Mouse (Mus musculus) kidney, postnatal 36 days (tissue): ENCODE results near the gene Gale.
A peak's percentile ranks its signal among the peaks of the same experiment; 100 is the strongest.
"Not testable (repeated sequence)": the region's sequence is repeated elsewhere in the genome, so short reads cannot be mapped to it uniquely, and the experiment has no call there.

ENCODE experiments used
- DNase-seq, 2 experiments: peaks; one replicate each; pipeline ENCODE4 v3.0.0; 2021 to 2022; ENCODE audit warnings: mixed read lengths in 2 of 2

Gale gene

GRCm38 (mm10) chr4:135971805-135972555, 8.5 kb downstream of the Gale start:
- DNase-seq: no peak

DNA sequence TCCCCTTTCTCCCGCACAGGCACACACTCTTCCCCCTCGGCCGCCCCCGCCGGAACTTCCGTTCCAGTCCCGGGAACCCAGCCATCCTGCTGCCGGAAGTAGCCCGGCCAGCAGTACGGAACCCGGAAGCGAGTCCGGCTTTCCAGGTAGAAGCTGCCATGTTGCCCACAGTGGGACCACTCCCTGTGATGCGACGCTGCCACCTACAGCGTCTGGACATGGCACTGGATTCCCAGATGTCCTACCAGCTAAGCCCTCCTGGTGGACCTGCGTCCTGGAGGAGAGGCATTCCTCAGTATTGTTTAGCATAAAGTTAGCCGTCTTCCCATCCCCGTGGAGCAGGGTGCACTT, 9.0 kb downstream of the Gale start, which contains the start of gene Lypla2:
Gene Lypla2, minus strand, starts transcription at position 71 of the 351 bp plus-strand sequence.
- DNase-seq: peak; percentile 92 to 94

DNA sequence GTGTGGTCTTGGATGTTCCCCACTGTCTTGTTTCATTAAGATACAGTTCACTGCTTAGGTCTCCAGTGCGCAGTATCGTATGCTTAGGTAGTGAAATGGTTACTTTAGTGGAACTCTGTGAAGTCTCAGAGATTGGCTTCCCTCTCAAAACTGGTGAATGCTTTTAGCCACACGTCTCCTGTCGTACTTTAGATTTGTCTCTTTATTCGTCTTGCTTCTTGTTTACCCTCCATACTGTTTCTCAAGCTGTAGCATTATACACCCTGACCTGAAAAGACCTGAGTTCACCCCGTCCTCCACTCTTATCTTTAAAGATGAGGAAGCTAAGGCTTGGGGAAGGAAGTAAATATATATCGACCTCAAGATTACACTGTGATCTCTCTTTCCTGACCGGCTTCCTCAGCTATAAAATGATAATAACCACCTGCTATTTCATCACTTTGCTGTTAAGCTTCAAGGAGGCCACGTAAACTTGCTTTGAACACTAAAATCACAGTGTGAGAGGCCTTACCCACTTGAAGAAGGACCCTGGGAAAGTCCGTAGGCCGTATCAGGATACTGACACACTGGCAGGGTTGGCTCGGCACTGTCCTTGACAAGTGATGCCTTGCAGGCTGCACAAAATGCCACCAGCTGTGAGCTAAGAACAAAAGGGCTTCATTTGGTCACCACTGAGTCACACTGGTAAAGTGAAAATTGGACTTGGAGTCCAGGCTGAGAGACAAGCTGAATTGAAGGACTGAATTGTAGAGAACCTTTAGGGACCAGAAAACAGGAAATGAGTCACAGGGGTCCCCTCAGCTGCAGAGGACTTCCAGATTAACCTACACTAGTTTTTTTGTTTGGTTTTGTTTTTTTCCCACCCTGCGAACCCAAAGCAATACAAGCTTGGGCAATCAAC, 9.6 kb downstream of the Gale start:
- no peak for DNase-seq

DNA sequence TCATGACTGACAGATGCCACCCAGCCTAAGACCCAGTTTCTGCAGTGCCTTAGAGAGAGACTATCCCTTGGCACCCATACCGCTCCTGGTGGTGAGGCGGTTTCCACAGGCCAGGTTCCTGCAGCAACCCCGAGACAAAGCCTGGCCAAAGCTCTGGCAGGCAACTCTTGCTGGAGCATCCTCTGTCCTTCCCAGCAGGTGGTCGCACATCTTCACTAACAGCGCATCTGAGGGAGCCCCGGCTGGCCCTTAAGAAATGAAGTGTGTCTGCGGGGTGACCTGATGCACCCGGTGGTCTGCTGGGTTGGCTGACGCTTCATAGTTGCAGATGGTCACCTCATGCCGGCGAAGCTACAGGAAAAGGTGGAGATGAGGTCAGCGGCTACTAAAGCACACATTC, 12.6 kb downstream of the Gale start:
- no peak for DNase-seq

DNA sequence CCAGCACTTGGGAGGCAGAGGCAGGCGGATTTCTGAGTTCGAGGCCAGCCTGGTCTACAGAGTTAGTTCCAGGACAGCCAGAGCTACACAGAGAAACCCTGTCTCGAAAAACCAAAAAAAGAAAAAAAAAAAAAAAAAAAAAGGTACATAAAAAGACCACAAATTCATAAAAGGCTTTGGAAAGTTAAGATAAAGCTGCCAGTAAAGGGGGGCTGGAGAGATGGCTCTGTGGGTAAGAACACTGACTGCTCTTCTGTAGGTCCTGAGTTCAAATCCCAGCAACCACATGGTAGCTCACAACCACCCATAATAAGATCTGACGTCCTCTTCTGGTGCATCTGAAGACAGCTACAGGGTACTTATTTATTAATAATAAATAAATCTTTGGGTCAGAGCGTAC, 16.7 kb downstream of the Gale start:
- DNase-seq: not testable (repeated sequence)

DNA sequence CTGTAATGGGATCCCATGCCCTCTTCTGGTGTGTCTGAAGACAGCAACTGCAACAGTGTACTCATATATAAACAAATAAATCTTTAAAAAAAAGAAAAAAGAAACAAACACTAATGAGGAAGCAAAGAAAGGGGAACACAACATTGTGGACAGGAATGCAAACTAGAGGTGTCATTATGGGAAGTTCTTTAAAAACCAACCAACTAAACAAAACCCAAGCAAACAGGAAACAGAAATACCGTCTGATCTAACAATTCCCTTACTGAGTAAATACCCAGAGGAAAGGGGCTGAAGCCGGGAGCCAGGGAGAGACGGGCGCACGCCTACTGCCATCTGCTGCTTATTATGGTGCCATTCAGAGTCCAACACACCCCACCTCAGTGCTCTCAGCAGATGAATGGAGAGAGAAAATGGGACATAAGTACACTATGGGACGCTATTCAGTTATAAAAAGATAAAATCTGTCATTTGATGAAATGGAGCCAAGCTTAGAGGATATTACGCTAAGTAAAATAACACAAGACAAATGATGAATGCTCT, 18.1 kb downstream of the Gale start:
- DNase-seq: no peak

GRCm38 (mm10) chr4:135984556-135984955, 21.0 kb downstream of the Gale start:
- DNase-seq: no peak

DNA sequence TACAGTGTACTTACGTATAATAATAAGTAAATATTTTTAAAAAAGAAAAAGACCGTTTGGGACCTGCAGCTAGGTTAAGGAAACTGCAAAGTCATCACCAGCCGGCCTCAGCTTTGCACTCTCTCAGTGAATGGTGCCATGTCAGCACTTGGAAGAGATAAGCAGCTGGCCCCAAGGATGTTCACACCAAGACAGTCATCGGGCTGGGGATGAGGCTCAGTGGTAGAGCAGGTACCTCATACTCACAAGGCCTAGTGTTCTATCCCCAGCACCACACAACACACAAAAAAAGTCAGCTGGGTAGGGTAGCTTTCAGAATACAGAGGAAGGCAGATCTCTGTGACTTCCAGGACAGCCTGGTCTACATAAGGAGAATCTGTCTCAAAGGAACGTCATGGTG, 21.7 kb downstream of the Gale start:
- DNase-seq: no peak

DNA sequence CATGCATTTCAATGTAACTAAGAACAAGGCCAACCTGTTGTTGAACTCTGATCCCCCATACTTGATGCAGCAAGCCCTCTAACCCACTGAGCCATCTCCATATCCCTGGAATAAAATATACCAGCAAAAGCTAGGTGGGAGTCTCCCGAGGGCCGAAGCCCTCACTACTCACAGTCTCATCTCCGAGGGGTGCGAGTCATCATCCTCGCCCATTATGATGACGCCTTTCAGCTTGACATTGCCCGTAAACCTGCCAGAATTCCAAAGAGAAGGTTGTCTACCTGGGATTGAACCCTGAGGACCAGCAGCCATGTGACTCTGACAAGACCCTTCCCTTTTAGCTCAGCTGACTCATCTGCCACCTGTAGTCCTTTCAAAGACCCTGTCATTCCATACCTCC, 22.2 kb downstream of the Gale start:
- no peak for DNase-seq

- no peak for DNase-seq
Measured at GRCm38 (mm10) chr4:135986301-135986942, 22.9 kb downstream of the Gale start.

DNA sequence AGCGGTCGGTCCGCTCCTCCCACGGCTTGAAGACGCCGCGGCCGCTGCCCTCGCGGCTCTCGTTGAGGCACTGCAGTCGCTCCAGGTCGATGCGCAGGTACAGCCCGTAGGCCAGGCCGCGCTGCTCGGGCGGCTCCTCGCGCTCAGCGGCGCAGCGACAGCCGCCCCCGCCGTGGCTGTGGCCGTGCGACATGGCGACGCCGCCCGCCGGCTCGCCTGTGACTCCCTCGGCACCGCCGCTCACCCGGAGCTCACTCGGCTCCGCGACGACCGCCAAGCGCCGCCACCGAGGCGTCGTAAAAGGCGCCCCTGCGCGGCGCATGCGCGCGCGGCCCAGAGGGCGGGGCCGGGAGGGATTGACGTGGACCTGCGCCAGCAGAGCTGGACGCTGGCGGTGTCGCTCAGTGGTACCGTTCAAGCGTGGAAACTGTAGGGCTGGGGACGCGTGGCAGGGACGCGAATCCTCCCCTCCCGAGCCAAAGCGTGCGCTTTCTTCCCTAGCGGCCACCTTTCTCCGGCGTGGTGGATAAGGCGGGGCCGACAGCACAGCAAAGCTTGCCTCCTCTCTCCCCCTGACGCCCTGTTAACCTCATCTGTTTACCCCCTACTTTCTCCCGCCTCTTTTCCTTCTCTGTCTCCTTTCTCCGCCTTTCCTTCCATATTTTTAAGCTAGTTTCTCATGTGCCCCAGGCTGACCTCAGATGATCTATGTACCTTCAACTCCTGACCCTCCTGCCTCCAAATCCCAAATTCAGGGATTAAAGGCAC, 23.6 kb downstream of the Gale start, which contains the start of gene Pithd1:
Gene Pithd1, minus strand, starts transcription at position 322 of the 768 bp plus-strand sequence.
- peak; percentile 92 to 94 for DNase-seq

- no peak for DNase-seq
Measured at GRCm38 (mm10) chr4:135987714-135988113, 24.2 kb downstream of the Gale start.

DNA sequence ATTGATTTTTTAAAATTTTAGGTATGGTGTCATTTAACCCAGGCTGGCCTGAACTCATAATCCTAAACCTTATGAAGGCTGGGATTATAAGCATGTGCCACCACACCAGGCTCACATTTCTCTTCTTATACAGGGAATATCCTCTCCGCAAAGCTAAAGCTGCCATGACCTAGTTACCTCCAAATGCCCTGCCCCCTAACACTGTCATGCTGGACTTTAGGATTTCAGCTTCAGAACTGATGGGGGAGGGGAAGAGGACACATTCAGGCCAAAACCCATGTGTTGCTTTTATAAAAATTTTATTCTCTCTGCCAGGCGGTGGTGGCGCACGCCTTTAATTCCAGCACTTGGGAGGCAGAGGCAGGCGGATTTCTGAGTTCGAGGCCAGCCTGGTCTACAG, 30.4 kb downstream of the Gale start:
- DNase-seq: no peak

DNA sequence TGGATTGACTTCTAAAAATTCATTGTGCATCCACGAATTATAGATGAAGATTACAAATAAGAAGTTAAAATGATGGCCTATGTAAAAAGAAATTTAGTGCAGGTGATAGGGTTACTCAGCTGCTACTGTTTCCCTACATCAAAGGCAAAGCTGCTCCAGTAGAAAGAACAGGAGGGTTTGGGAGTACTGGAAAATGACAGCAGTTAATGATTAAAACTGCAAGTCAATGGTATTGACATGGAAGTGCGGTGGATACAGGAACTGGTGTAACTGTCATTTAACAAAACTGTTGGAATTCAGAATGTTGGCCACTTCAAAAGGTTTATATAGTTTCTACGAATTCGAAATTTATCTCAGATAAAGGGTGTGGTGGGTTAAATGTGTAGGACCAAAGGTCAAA, 31.6 kb downstream of the Gale start:
- DNase-seq: no peak

GRCm38 (mm10) chr4:136004107-136004675, 40.7 kb downstream of the Gale start:
- no peak for DNase-seq

DNA sequence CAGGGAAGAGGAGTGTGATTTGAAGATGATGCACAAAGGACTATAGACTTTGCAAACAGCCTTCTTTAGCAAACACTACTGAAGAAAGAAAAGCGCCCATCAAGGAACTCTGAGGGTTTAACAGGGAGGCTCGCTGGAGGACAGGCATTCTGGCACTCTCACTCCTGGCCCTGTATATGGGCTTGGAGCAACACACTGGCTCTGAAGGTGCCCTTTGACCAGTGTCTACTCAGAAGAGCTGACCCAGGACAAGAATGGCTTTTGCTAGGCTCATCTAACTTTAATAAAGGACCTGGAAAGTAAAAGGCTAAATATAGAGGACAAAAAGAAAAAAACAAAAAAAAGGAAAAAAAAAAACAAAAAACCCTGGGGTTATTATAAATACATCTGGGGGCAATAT, 41.4 kb downstream of the Gale start:
- DNase-seq: peak; percentile 34 to 40

DNA sequence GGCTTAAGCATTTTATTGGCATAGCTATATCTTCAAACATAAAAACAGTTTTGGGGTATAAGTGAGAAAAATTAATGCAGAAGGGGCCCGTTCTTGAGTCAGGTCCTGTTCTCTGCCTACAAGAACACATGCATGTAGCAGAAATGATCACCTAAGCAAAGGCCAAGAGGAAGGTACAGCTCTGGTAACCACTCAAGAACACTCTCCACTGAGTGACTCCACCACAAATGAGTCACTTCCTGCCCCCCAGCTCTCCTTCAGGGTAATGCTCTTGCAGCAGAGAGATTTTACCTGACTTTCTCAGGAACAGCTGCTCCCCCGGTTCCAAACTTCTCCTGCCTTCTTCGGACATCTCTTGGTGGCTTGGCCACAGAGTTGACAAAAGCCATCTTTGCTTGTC, 43.3 kb downstream of the Gale start:
- no peak for DNase-seq

DNA sequence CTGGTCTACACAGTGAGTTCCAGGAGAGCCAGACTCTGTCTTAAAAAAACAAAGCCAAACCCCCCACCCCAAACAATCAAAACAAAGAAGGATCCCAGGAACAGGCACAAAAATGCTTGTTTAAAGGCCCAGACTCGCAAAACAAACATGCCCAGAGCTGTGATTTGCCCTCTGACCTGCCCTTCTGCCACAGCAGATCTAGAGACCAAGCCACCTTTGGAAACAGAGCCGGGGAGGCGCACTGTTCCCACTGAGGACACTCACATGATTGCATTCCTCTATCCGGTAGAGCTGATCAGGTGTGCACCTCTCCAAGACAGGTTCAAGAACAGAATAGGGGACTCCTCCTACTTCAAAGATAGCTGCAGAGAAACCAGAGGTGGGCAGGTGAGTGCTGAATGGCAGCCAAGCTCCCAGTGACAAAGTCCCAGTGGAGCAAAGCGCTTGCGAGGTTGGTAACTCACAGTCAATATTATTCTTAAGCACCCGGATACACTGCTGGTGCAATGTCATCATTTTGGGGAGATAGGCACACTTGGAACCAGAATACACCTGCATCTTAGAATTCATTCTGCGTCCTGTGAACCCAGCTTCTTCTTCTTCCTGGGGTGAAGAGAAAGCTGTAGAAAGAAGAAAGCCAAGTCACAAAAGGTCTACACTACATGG, 45.4 kb downstream of the Gale start:
- peak in 1 of 2 experiments; percentile 18 for DNase-seq

GRCm38 (mm10) chr4:136010586-136010985, 47.1 kb downstream of the Gale start:
- no peak for DNase-seq

DNA sequence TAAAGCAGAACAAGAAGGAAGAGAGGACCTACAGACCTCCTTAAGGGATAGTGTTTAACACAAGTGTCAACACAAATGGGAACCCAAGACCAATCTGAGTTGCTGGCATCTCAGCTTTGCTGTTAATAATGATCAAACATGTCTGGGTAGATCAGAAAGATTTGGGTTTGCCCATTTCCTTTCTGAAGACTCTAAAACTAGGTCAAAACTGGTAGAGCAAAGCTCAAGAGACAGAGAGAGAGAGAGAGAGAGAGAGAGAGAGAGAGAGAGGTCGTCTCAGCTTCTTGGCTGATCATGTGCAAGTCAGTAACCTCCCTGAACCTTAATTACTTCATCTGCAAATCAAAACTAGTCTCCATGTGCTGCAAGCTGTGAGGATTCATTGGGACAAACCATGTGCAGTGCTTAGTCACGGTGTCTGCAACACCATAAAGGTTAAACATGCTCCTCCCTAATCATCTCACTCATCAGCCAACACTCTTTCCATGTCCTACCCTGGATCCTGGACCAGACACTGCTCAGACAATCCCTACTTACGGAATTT, 52.6 kb downstream of the Gale start:
- DNase-seq: no peak
